Mouse (Mus musculus) A20 (cell line): Measurements from ENCODE around the gene Trim11.

Experiments
- DNase-seq: peaks from one replicate; pipeline ENCODE4 v3.0.0-alpha.2; 2011; ENCODE audit warnings: low read depth, low spot score

Gene Trim11

DNA sequence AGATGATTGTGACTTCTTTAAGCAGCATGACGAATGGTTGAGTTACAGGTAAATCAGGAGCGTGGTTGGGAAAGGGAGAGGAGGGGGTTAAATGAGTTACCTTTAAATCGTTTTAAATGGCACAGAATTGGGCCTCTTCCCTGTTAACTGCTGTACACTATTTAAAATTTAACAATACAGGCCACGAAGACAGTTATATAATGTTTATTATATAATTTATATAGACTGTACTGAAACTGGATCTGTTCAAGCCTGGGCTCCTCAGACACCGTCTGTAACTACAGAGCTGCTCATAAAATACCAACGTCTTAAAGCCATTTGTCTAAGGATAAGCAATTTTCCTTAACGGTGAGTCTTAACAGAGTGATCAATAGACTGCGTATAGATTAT lies 22.0 kb upstream of the Trim11 start:
- no peak for DNase-seq

DNA sequence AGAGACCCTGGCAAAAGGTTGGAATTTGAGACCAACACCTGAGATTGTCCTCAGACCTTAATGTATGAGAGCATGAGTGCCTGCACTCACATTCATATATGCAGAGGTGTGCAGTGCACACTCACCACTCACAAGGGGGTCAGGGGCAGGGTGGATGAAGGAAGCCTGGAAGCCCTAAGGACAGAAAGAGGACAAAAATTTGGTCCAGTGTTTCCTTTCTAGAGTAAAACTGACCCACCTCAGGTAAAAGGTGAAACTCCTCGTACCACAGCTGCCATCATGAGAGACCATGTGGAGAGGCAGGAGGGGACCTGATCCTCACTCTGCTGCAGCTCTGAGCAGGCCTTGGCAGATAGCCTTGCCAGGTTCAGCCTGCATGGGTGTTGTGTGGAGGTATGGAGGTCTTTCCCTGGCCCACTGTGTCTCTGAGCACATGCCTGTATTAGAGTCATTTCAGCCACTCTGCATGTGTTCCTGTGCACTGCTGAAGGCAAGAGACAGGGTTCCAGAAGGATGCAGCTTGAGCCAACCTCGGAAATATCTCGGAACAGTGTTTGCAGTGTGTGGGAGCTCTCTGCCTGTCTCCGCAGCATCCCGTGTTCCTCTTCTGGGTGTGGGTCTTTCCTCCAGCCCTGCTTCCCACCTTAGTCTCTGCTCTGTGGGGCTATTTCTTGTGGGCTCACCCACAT lies 20.5 kb upstream of the Trim11 start:
- DNase-seq: no peak

DNA sequence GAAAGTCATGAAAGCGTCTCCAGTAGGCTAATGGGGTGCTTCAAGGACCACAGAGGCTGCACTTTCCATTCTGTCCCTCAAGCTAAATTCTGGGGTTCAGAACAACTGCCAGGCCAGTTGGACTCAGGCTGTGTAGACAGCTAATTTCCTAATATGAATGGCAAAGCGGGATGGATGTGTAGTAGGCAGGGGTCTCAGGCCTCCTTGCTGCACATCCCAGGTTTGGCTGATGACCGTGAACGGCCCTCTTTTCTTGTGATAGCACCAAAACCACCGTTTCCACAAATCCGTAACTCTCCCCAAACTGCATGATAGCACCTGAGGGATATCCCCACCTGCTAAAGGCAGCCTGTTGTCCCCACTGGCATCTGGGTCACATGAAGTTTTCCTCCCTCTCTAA lies 19.4 kb upstream of the Trim11 start:
- no peak for DNase-seq

DNA sequence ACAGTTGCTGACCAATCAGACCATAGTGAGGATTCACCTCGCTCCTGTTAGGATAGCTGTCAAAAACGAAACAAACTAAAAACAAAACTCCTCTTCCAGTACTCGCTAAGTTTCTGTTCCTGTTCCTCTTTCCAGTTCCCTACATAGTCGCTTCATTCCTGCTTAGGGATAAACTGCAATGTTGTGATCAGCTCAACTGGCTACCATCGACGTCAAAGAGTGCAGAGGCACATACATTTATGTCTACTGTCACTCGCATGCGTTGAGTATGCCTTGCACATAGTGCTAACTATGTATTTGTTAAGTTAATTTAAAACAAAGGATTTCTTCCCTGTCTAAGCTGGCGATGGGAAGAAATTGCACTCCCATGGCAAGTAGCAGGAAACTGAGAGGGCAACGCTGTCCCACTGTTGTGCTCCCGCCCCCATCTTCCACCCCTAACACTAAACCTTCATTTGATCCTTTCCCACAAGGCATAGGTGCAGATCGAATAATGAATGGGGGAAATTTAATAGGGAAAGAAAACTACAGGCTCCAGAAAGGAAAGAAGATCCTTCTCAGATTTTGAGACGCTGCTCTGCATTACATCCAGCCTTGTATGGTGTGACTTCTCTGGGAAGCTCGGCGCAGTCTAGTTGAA lies 18.6 kb upstream of the Trim11 start:
- peak; percentile 53 for DNase-seq

DNA sequence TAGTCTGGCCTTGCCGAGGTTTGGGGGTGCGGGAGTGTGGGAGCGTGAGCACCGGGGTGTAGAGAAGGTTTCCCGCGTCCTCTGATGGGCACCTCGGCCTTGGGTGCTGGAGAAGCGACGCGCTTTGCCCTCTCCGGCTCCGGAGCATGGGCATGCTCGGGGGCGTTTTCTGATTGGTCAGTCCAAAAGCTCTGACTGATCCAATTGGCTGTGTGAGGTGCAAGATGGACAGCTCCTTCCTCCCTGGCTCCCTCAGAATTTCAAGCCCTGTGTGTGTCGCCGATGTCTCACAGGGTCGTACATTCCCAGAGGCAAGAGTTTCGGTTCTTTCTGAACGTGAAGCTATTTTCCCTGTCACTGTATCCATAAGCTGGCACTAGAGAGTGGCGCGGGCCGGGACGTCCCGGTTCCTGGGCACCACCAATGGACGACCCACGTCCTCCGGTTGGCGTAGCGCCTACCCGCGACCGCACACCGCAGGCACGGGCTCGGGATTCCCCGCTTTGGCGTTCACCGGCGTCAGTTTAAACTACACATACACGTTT lies 17.9 kb upstream of the Trim11 start:
- peak; percentile 94 for DNase-seq

DNA sequence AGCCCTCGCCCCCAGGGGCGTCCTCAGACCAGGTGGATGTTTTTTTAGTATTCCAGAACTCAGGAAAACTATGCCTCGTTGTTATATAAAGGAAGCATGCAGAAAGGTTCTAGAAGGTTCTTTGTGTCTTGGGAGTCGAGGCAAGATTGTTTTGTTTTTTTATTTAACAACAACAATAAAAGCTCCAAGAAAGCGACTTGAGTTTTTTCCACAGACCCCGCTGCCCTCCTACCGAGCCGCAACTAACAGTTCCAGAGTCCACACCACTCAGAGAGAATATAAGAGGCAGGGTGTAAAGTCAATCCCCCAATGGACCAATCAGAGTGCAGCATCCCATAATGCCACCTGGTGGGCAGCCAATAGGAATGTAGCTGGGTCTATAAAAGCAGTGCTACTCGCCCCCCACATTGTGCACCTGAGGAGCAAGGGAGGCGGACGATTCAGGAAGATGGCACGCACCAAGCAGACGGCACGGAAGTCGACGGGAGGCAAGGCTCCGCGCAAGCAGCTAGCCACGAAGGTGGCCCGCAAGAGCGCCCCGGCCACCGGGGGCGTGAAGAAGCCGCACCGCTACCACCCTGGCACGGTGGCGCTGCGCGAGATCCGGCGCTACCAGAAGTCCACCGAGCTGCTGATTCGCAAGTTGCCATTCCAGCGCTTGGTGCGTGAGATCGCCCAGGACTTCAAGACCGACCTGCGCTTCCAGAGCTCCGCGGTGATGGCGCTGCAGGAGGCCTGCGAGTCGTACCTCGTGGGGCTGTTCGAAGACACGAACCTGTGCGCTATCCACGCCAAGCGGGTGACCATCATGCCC lies 16.3 kb upstream of the Trim11 start:
- DNase-seq: no peak

DNA sequence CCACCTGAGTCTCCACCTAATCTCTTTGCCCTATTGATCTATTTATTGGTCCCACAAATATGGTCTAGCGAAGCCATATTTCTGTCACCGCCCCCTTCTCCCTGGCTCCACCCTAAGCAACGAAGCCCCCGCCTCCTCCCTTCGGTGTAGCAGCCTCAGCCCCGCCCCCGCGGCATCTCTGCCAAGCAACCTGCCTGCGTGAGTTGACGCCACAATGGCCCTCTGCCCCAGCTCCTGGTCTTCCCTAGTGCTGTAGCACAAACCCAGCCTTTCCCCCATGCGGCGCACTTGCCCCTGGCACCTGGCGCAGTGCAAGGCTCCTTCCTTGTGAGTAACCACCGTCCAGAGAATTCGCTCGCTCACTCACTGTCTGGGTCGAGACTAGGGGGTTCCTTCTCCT lies 14.3 kb upstream of the Trim11 start:
- DNase-seq: no peak

DNA sequence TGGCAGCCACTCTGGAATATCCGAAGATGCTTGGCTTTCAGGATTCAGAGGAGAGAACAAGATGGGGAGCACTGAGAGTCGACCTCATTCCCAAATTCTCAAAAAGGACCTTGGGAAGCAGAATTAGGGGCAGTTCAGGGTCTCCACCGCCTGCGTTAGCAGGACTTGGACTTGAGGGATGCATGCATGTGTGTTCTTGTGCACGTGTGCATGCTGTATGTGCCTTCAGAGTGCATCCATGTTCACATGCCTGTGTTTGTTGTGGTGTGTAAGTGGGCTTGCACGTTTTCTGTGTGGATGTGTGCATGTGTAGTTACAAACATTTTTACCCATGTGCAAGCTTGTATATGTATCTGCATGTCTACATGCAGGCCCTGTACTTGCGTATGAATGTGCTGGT lies 13.7 kb upstream of the Trim11 start:
- no peak for DNase-seq

DNA sequence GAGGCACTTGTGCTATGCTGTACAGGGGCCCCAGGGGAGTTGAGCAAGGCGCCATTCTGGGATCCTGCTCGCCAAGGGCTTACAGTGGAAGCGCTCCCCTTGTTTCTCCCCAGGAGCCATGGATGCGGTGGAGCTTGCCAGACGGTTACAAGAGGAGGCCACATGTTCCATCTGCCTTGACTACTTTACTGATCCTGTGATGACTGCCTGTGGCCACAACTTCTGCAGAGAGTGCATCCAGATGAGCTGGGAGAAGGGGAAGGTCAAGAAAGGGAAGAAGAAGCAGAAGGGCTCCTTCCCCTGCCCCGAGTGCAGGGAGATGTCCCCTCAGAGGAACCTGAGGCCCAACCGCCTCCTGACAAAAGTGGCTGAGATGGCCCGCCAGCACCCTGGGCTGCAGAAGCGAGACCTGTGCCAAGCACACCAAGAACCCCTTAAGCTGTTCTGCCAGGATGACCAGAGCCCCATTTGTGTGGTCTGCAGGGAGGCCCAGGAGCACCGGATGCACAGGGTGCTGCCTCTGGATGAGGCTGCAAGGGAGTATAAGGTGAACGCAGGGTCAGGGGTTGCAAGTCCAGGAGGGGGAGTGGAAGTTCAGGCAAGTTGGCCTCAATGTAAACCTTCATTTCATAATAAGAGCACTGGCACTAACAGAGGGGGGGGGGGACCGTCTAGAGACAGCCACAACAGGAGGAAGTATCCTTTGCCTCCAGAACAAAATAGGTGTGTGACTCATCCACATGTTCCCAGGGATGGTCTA lies 12.7 kb upstream of the Trim11 start:
- DNase-seq: no peak

DNA sequence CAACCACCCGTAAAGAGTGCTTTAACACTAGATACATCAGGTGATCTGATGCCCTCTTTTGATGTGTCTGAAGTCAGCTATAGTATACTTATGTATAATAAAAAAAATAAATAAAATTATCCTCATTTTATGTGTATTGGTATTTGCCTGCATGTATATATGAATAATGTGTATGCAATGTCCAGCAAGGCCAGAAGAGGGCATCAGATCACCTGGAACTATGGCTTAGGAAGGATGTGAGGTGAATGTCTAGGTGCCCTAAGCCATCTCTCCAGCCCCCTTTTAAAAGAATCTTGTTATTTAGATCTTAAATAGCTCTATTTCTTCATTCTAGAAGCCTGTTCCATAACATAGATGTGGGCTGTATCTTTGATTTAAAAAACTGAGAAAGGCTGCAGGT lies 10.5 kb upstream of the Trim11 start:
- peak; percentile 62 for DNase-seq

DNA sequence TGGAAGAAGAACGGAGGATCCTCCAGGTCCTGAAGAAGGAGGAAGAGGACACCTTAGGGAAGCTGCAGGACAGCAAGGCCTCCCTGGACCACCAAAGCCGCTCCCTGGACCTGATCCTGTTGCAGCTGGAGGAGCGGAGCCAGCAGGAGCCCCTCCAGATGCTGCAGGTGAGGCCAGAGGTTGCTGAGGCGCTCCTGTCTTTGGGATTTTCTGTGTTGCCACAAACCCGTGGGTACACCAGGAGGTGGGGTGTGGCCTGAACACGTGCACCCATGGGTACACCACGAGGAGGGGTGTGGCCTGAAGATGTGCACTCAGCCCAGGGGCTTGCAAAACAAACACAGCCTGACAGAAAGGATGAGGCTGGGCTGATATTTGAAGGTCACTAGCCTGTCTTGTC lies 9.3 kb upstream of the Trim11 start:
- DNase-seq: no peak

DNA sequence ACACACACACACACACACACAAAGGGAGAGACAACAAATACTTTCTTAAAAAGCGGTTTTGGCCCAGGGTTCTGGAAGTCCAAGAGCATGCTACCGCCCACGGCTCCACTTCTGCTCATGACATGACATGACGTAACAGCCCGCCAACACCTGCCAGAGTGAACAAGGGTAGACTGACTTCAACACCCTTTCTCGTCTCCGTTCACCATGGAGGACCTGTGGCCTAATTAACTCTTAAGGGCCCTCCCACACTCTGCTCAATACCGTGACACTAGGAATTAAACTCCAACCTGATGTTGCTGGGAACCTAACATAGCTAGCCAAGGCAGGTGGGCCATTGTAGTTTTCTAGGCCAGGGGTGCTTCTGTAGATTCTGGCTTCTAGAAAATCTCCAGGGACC lies 8.9 kb upstream of the Trim11 start:
- no peak for DNase-seq

DNA sequence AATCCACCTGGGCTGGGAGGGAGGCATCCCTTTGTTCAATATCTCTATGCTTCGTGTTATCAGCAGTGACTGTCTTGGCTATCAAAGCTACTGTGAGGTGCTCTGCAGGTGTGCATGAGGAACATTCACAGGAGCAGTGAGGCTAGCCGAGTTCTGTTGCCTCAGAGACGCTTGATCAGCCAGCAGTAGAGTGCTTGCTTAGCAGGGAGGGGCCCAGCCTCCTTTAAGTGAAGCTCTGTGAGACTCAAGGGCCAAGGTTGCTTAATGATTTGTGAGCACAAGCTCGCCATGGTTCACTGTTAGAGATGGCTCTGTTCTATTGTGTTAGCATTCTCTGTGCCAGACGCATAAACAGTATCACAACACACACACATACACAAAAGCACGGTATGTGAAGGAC lies 8.2 kb upstream of the Trim11 start:
- peak; percentile 42 for DNase-seq

DNA sequence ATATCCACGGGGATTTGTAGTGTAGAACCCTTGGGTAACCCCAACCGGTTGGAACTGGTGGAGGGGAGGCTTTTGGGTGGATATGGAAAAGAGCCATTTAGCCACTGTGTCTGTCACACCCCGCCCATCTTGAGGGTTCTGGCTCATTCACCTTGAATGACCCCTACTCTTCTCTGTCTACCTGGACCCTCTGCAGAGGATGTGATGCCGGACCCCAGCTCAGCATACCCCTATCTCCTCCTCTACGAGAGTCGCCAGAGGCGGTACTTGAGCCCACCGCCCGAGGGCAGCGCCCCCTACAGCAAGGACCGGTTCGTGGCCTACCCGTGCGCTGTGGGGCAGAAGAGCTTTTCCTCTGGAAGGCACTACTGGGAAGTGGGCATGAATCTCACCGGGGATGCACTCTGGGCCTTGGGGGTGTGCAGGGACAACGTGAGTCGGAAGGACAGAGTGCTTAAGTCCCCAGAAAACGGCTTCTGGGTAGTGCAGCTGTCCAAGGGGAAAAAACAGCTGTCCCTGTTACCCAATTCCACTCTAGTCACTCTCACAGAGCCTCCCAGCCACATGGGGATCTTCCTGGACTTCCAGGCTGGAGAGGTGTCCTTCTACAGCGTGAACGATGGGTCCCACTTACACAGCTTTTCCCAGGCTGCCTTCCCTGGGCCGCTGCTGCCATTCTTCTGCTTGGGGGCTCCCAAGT lies 6.9 kb upstream of the Trim11 start:
- DNase-seq: no peak

DNA sequence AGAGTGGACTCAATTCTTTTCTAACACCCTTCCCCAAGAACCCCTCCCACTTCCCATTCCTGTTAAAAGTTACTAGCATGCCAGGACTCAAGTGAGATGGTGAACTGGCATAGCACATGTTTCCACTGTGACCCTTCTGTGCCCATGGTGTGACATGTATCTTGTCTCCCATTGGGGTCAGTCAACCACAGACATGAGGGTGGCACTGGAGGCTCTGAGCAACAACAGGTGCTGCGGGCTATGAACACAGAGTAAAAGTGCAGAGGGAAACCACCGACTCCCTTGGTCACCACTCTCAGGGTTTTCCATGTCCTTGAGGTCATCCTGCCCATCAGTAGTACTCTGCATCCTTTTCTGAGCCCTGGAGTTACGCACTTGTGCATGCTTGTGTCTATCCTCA lies 6.1 kb upstream of the Trim11 start:
- DNase-seq: no peak

DNA sequence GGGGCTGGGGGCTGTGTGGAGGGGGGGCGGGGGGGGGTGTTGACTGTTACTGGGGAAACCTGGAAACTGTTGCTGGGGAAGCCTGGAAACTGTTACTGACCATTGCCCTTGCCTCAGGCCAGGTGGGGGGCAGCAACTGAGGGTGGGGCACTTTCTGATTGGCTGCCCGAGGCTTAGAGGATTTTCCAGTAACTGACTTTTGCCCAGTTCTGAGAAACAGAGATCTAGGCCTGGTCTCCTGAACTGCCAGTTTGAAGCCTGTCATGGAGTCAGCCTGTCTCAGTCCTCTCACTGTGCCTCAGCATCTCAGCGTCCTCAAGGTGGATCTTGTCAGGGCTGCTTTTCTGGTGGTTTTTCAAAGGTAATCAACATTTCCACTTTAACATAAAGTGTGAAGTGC lies 3.5 kb upstream of the Trim11 start:
- no peak for DNase-seq

DNA sequence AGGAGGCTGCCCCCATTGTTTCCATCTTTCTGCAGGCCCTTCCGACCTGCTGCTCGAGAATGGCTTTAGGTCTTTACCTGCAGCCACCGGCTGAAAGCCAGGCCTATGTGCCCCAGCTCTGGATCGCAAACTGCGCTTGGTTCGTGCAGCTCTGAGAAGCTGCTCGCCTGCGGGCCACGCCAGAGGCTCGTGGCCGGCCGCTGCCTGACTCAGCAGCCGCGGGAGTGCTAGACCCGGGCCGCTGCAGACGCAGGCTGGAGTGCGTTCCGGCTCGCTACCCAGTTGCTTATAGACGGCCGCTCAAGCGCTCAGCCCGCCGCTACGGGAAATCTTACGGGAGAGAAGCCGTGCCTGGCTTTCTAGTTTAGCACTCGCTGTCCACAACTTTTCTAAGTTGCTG lies 743 bp upstream of the Trim11 start:
- peak; percentile 76 for DNase-seq

DNA sequence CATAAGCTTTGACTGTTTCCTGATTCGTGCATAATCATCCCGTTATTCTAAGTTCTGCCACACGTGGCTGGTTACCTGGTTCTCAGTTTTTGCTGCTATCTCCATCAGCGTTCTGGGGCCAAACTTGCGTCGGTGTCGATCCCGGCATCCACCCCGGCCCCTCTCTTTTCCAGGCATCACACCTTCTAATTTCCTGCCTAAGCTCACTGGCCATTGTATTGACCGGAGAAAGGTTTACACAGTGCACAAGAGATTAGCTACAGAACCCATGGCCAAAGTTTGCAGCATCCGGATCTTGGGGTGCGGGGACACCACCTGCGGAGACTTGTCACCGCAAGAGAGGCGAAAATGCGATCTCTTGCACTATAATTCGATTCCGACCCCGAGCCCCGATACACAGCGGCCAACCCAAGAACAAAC lies 276 bp upstream of the Trim11 start:
- no peak for DNase-seq

DNA sequence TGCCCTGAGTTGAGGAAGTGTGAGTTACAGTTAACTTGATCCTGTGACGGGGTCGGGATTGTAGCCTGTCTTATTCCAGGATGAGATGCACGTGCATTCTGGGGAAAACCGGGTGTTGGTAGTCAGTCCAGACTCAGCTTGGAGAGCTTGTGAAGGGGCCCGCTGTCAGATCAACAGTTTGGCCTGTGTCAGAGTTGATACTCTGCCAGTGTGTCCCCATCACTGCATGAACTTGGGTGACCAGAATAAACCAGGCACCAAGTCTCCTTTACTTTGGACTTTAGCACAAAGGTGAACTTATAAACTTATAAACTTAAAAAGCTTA lies 775 bp downstream of the Trim11 start:
- DNase-seq: no peak

DNA sequence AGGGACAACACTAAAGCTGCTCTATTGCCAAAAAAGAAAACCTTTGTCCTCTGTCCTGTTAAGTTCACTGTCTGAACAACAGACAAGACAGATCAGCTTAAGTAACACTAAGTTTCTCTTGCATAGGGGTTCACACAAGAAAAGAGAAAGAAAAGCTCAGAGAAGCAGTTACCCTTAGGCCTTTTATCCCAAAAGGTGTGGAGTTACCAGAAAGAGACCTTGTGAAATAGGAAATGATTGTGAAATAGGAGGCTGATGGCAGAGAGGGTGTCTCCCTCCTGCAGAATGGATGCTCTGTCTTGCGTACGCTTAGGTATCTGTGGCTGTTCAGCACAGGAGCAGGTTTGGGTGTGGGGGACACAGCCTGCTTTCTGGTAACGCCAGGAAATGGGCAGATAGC lies 1.3 kb downstream of the Trim11 start:
- peak; percentile 45 for DNase-seq

DNA sequence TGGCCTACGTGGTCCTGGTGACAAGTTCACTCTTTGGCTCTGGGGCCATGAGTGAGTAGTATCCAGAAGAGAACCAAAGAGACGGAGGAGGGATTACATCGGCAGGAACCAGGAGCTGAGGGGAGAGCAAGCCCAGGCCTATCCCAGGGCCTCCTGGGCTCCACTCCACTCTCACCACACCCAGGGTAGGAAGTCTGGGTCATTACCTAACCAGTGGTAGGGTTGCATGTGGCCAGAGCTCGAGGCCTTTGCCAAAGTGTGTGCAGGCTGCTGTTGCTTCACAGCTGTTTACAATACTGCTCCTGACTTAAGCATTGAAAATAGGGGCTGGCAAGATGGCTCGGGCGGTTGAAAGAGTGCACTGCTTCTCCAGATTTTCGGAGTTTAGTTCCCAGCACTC lies 1.8 kb downstream of the Trim11 start:
- no peak for DNase-seq
